Mouse (Mus musculus) erythroblast, embryonic 14.5 days (primary cell): ENCODE data around the gene Dnah6. TPM values are rescaled to one million over a fixed set of nuclear protein-coding genes. Genes with fewer than 3 reads are reported as not detected.

Experiments
- H3K27me3 ChIP-seq: 2 replicates; pipeline ENCODE4 v1.6.1; 2012; ENCODE audit warnings: inconsistent platforms; ENCODE audit not compliant: control insufficient read depth
- H3K36me3 ChIP-seq: 2 replicates; pipeline ENCODE4 v1.6.1; 2012; ENCODE audit warnings: mild to moderate bottlenecking, inconsistent platforms; ENCODE audit not compliant: control insufficient read depth
- H3K4me1 ChIP-seq: 2 replicates; pipeline ENCODE4 v1.6.1; 2012; ENCODE audit warnings: inconsistent platforms; ENCODE audit not compliant: control insufficient read depth
- H3K4me3 ChIP-seq: replicated peaks from 2 replicates; pipeline ENCODE3; 2012; ENCODE audit warnings: moderate library complexity, mild to moderate bottlenecking, inconsistent platforms
- H3K9me3 ChIP-seq: 2 replicates; pipeline ENCODE4 v1.6.1; 2012; ENCODE audit warnings: low read length, inconsistent platforms, mixed read lengths; ENCODE audit not compliant: control insufficient read depth
- GATA1 ChIP-seq: IDR thresholded peaks from 2 replicates; pipeline ENCODE4 v1.6.1; 2012; ENCODE audit warnings: low read length, inconsistent platforms, mixed read lengths
- TAL1 ChIP-seq: IDR thresholded peaks from 3 replicates; pipeline ENCODE4 v1.6.1; 2012; ENCODE audit warnings: low read length, inconsistent platforms, mixed read lengths
- polyA plus RNA-seq: library from polyadenylated mRNA; stranded (reverse); fragments of >175 nt; gene quantifications from 2 replicates; pipeline ENCODE4 v1.2.3, GENCODE M21; 2012

Dnah6 gene
- polyA plus RNA-seq, 1 experiment = under 0.01 TPM

DNA sequence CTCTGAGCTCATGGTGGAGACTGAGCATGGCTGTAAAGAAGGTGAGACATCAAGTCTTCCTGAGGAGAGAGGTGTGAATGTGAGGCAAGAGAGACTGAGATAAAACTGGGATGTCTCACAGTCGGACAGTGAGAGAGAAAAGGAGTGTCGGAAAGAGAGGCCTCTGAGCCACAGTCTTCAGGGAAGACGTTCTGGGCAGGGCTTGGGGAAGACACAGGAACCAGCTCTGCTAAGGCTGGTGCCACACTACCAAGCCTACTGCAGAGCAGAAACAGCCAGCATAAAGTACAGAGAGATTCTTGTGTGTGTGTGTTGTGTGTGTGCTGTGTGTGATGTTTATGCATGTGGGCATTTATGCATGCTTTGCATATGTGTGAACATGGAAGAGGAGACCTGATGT, 156.9 kb downstream of the Dnah6 start:
- H3K4me1 ChIP-seq = no peaks in the 10 kb centered on the region
- H3K4me3 ChIP-seq = no peak overlapping the region
- TF ChIP-seq GATA1 (no peak), TAL1 (no peak)

DNA sequence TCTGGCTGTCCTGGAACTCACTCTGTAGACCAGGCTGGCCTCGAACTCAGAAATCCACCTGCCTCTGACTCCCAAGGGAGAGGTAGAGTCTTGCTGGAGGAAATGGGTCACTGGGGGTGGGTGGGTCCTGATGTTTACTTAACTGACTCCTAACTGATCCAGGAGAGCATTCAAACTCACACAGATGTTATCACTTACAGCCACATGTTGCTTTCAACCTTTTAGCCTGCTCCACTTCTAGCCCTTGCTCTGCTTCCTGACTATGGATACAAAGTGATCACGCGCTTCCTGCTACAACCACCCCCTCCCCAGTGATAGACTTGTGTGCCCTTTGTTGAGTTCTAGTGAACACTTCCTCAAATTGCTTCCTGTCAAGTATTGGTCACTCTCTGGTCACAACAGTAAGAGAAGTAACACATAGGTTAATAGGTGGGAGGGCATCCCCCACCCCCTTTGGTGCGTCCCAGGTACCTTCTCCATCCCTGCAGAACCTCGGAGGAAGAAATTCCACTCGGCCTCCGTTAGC, 161.8 kb downstream of the Dnah6 start:
- H3K36me3 ChIP-seq = no peaks in the 10 kb centered on the region
- H3K4me3 ChIP-seq = no peak overlapping the region
- peaks cover 16% of the 10 kb centered on the region for H3K9me3 ChIP-seq
- H3K27me3 ChIP-seq = no peaks in the 10 kb centered on the region
- H3K4me1 ChIP-seq = no peaks in the 10 kb centered on the region
- no peak for TF ChIP-seq TAL1
- no peak for TF ChIP-seq GATA1

More for the DNA sequence above, 156.9 kb downstream of the Dnah6 start:
- no peaks in the 10 kb centered on the region for H3K27me3 ChIP-seq
- no peaks in the 10 kb centered on the region for H3K36me3 ChIP-seq
- H3K9me3 ChIP-seq = 0 out of 2 replicates have a peak, but pooled peaks cover 3% of the 10 kb centered on the region

DNA sequence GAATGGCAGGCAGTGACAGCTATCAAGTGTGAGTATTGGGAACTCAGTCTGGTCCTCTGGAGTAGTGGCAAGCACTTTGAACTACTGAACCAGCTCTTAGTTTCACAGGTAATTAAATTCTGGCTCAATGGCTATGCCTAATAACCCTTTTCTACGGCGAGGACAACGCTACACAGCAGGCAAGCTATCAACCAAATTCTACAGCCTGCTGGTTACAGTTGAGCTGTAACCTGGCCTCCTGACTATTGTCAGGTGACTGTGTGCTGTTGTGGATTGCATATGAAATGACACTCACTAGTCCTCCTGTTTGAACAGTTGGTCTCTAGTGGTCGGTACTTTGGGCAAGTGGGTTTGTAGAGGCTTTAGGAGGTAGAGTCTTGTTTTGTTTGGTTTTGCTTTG, 162.3 kb downstream of the Dnah6 start:
- no peak for TF ChIP-seq GATA1
- no peak for TF ChIP-seq TAL1
- Histone ChIP-seq H3K4me1 (no peaks in the 10 kb centered on the region), H3K36me3 (no peaks in the 10 kb centered on the region), H3K9me3 (peaks cover 16% of the 10 kb centered on the region), H3K27me3 (no peaks in the 10 kb centered on the region), H3K4me3 (no peak overlapping the region)

DNA sequence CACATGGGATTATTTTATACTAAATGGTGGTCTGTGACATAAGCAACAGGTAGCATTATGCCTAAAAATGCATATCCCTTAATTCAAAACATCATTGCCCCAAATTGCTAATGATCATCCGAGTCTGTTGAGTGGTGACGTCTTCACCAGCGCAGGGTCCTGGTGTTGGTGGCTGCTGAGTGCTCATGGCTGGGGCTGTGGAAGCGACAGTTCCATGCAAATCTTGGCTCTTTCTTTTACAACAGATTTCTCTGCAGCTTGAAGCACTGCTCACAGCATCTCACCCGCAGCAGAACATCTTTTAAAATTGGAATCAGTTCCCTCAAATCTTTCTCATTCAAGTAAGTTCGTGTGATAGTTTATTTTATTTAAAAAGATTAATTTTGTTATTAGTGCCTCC, 166.1 kb downstream of the Dnah6 start:
- Histone ChIP-seq H3K9me3 (peaks cover 20% of the 10 kb centered on the region), H3K36me3 (no peaks in the 10 kb centered on the region), H3K4me1 (no peaks in the 10 kb centered on the region), H3K4me3 (no peak overlapping the region), H3K27me3 (no peaks in the 10 kb centered on the region)
- no peak for TF ChIP-seq TAL1
- no peak for TF ChIP-seq GATA1

DNA sequence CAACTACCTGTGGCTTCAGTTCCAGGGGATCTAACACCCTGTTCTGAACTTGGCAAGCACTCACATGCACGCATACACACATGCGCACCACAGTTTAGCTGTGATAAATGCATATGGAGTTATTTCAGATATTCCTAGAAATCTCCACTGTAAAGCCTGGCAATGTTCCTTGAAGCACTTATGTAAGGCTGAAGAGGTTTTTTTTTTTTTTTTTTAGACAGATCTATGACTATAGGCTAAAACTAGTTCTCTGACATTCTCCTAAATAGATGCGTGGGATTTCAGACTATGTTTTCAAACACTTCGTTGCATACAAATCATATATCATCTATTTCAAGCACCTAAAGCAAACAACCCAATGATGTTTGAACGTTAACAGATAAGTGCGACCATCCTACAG, 166.6 kb downstream of the Dnah6 start:
- TF ChIP-seq GATA1 (no peak), TAL1 (no peak)
- no peak overlapping the region for H3K4me3 ChIP-seq
- no peaks in the 10 kb centered on the region for H3K4me1 ChIP-seq
- peaks cover 19% of the 10 kb centered on the region for H3K9me3 ChIP-seq
- H3K27me3 ChIP-seq = no peaks in the 10 kb centered on the region
- H3K36me3 ChIP-seq = no peaks in the 10 kb centered on the region

DNA sequence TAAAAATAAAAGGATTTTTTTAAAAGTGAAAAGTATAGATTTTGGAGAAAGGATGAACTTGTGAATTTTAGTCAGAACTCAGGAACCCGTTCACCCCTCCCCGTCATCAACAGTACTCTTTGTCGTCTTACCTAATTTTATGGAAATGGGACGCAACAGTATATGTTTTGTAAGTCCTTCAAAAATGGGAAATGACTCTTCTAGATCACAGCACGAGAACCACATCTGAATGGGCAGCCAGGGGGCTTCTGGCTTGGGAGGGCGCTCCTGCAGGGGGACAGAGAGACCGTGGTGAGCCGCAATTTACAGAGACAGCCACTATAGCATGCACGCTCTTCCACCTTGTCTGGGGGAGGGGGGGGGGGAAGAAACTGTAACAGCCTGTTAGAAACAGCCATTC, 167.9 kb downstream of the Dnah6 start:
- H3K36me3 ChIP-seq = no peaks in the 10 kb centered on the region
- peaks cover 17% of the 10 kb centered on the region for H3K9me3 ChIP-seq
- TF ChIP-seq TAL1 = no peak
- no peak for TF ChIP-seq GATA1

DNA sequence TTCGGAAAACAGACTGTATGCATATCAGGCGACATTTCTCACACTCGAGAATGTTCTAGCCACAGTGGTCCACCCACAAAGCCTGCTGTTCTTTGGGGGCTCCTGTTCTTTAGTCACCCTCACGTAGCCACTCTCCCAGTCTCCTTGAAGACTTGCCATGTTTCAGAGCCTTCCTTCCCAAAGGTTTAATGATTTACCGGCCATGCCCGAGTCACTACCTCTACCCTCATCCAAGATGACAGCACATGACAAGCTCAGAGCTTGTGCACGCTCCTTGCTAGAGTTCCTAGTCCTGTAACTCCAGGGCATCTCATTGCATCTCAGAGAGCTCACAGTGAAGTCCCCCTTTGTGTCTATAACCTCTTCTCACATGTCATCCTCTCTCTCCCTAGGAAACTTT, 174.2 kb downstream of the Dnah6 start:
- no peaks in the 10 kb centered on the region for H3K27me3 ChIP-seq

More for the DNA sequence above, 167.9 kb downstream of the Dnah6 start:
- no peak overlapping the region for H3K4me3 ChIP-seq
- H3K27me3 ChIP-seq = no peaks in the 10 kb centered on the region
- no peaks in the 10 kb centered on the region for H3K4me1 ChIP-seq

DNA sequence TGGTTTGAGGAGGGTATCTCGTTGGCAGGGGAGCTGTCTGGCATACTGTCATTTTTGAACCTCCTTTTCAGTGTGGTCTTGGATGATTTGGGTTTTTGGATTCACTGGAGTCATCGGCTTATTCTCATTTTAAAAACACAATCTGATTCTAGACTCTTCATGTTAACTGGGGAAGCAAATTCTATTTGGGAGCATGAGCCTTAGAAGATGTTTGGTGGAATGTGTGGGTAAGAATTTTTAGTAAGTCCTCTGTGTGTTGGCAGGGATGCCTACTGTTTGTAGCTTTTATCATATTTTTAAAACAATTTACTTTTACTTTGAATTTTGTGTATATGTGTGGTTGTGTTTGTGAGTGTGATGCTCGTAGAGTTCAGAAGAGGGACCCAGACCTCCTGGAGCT, 175.5 kb downstream of the Dnah6 start:
- TF ChIP-seq GATA1 = no peak
- no peak for TF ChIP-seq TAL1
- no peaks in the 10 kb centered on the region for H3K4me1 ChIP-seq
- H3K9me3 ChIP-seq = peaks cover 2% of the 10 kb centered on the region; the same call in 1 of the 2 replicates
- no peaks in the 10 kb centered on the region for H3K27me3 ChIP-seq
- no peak overlapping the region for H3K4me3 ChIP-seq
- H3K36me3 ChIP-seq = no peaks in the 10 kb centered on the region

More for the DNA sequence above, 174.2 kb downstream of the Dnah6 start:
- no peaks in the 10 kb centered on the region for H3K36me3 ChIP-seq
- TF ChIP-seq GATA1 (no peak), TAL1 (no peak)
- no peaks in the 10 kb centered on the region for H3K4me1 ChIP-seq
- peaks cover 2% of the 10 kb centered on the region; the same call in 1 of the 2 replicates for H3K9me3 ChIP-seq
- H3K4me3 ChIP-seq = no peak overlapping the region

DNA sequence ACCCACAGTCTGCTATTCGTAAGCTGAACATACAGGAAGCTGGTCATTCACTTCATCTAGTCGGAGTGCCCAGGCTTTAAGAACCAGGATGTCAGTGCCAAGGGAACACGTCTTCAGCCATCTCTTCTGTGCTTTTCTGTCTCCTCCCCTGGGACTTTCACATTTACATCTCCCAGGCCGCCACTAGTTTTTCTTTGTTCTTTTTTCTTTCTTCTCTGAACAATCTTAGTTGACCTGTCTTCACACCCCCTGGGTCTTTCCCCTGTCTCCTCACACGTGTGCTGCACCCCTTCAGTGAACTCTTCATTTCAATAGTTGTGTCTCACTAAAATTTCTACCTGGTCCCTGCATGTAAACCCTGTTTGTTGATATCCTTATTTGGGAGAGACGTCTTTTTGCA, 179.2 kb downstream of the Dnah6 start:
- no peaks in the 10 kb centered on the region for H3K27me3 ChIP-seq
- no peak overlapping the region for H3K4me3 ChIP-seq
- peaks cover 2% of the 10 kb centered on the region; the same call in 1 of the 2 replicates for H3K9me3 ChIP-seq
- no peaks in the 10 kb centered on the region for H3K4me1 ChIP-seq
- TF ChIP-seq TAL1 (no peak), GATA1 (no peak)
- no peaks in the 10 kb centered on the region for H3K36me3 ChIP-seq

DNA sequence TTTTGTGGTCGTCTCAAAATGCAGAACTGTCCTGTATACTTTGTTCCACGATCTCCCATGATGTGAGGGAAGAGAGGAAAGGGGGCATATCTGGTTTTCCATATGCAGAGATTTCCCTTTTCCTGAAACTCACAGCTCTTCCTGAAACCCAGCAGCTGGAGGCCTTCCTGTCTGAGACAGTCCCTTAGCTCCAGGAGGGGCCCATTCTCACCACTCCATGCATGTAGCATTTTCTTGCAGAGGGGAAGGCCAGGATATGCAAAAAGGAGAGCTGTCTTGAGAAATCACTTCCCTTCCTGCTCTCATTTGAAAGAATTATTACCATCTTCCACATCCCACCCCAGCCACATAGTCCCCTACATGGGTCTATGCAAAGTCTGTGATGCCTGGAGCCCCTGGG, 183.2 kb downstream of the Dnah6 start:
- Histone ChIP-seq H3K9me3 (no peaks in the 10 kb centered on the region), H3K4me3 (no peak overlapping the region), H3K4me1 (no peaks in the 10 kb centered on the region), H3K36me3 (no peaks in the 10 kb centered on the region), H3K27me3 (no peaks in the 10 kb centered on the region)
- TF ChIP-seq GATA1 = no peak
- no peak for TF ChIP-seq TAL1
